Comparison of ENCODE assay signal across 13 mouse cellular contexts in the genomic region with DNA sequence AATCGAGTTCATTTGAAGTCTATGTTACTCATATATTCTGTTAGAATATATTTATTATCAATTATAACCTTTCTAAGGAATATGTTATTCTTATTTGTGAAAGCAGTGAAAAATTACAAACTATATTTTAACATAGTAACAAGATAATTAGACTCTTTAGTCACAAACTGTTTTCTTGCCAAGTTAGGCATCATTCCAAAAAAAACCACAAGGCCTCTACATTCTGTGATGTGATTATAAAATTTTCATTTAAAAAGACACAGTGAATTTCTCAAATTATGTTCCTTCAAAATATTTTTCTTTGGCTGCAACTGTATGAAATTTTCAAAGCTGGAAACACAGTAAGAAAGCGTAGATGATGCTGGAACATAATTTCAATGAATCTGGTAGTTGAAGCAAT.
"Had no signal": no experiment of that assay in that cellular context is flagged by ENCODE, and none has a peak within 500 bp of the region (broad histone marks: within the 10 kb centered on the region; RNA-seq: fewer than 3 reads in every experiment).

No protein-coding gene starts in this region.

- H3K9ac ChIP-seq: liver, embryonic 13.5 days had no signal

- H3K4me1 ChIP-seq: liver, embryonic 13.5 days had no signal

- H3K27me3 ChIP-seq: liver, embryonic 13.5 days had no signal

- H3K27ac ChIP-seq: left cerebral cortex, adult 2 months; liver, embryonic 13.5 days had no signal

- H3K9me3 ChIP-seq: liver, embryonic 13.5 days had no signal

- H3K36me3 ChIP-seq: liver, embryonic 13.5 days had no signal

- H3K4me3 ChIP-seq: left cerebral cortex, adult 2 months; liver, embryonic 13.5 days had no signal

- DNase-seq: kidney, postnatal 14 days; layer of hippocampus, adult 9-11 months; layer of hippocampus, postnatal 36 days; liver, embryonic 13.5 days; lung, adult 2 months; lung, postnatal 14 days; lung, postnatal 4 days; midbrain, embryonic 14.5 days; thymus, adult 2 months; thymus, postnatal 14 days; thymus, postnatal 4 days had no signal

- H3K4me2 ChIP-seq: liver, embryonic 13.5 days; midbrain, embryonic 11.5 days had no signal
